Mouse (Mus musculus) kidney, postnatal 4 days (tissue): Measurements from ENCODE around the gene Syce1.

Source experiments
- DNase-seq, 2 experiments: peaks; one replicate each; pipeline ENCODE4 v3.0.0; 2021; ENCODE audit warnings: mixed read lengths in 2 of 2

Syce1 gene

DNA sequence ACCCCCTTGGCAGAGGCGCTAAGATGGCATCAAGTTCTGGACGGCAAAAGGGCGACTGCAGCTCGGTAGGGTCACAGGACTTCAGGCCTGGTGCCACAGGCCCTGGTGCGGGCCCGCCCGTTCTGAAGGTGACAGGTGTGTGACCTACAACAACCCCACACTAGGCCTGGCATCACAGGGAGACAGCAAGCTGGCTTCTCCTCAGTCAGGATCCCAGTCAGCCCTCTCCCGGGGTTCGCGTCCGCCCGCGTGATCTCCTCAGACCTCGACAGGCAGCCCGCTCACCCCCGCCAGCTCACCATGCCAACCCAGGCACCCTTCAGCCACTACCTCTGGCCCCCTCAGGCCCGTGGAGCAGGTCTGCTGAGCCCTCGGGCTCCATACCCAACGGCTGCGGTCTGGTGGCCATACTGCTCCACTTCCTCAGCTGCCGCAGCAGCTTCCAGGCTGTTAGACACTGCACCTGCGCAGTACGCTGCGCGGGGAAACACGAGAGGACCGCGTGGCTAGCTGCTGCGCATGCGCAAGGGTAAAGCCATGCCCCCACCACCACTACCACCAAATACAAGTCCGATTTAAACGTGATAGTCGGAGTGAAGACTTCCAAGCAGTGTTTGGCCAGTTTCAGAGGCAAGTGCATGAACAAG lies at the start of gene Syce1:
Gene Syce1 (minus strand): TSS at position 447 of the 647 bp plus-strand sequence.
- no peak for DNase-seq

DNA sequence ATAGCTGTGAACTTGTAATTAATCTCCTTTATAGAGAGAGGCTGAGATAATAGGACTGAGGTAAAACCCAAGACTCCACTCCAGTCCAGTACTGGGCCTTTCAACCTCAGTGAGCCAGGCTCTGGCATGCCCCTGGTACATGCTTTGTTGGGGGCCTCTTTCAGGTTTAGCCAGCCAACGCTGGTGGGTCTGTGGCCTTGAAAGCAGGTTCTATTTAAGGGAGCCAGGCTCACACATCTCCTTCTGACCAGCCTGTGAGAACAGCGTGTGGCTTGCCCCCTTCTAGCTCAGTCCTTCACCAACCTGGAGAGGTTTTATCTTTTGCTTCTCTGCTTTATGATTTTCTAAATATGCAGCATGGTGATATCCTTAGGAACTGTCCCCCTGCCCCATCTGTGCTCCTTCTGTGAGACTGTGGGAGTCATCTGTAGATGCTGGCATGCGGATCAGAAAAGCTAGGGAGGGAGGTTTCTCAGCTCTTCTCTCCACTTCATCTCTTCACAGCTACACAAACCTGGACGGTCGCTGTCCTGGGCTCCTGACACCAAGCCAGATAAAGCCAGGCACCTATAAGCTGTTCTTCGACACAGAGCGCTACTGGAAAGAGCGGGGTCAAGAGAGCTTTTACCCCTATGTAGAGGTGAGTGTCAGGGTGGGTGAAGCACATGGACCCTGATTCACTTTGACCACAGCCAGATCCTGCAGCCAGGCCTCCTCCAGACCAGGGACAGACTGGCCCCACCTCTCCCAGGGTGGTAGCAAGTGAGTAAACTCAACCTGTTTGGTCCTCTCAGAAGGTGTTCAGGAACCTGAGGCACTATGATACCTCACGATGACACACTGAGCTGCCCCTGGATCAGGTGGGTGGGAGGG lies 48.8 kb upstream of the Syce1 start:
- DNase-seq = peak in 1 of 2 experiments; percentile 1

DNA sequence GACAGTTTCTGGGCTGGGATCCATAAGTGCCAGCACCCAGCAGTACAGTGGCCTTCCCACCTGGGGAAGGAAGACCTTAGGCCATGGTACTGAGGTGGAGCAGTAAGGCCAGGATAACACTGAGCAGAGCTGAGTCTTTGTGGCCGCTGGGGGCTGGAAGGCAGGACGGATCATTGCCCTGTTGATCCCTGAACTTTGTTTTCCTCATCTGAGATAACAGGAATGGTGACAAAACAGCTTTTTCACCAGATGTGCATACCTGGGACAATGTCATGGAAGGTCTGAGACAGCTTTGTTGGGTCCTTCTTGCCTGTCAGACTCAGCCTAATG lies 48.1 kb upstream of the Syce1 start:
- DNase-seq = no peak

DNA sequence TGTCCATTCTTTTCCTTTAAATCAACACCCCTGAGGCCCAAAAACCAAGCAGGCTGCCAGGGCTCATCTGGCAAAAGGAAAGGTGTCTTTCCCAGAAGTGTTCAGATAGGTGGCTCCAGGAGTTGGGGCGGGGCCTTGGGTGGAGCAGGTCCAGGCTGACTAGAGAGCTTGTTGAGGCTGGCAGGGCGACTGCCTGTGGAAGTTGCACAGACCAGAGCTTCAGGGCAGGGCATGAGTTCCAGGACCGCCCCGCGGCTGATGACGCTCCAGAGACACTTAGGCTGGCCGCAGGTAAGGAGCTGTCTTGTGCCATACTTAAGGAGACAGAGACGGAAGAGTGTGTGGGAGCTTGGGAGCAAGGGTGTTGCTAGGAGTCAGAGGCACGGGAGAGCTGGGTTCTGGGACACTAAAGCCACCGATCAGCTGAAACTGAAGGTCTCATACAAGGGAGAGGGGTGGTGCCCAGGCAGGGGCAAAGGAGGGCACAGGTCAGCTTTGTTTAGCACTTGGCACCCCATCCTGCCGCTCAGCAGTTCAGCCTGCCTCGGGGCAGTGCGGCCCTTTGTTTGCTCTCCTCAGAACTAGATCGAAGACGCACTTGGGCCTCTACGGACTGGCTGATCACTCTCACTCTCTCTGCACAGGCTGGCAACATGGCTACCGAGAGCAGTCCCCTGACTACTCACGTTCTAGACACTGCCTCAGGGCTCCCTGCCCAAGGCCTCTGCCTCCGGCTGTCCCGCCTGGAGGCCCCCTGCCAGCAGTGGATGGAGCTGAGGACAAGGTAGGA lies 47.5 kb upstream of the Syce1 start, which contains the start of gene Urah:
Gene Urah (plus strand): TSS at position 51 of the 790 bp plus-strand sequence.
- DNase-seq = peak in 1 of 2 experiments; percentile 5

DNA sequence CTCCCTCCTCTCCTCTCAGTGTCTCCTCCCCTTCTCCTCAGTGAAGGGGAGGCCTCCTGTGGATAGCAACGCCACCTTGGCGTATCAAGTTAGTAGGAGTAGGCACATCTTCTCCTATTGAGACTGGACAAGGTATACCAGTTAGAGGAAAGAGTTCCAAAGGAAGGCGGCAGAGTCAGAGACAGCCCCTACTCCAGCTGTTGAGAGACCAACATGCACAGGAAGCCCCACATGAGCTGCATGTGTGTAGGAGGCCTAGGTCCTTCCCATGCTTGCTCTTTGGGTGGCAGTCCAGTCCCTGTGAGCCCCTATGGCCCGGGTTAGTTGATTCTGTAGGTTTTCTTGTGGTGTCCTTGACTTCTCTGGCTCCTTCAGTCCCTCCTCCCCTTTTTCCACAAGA lies 45.7 kb upstream of the Syce1 start:
- no peak for DNase-seq

DNA sequence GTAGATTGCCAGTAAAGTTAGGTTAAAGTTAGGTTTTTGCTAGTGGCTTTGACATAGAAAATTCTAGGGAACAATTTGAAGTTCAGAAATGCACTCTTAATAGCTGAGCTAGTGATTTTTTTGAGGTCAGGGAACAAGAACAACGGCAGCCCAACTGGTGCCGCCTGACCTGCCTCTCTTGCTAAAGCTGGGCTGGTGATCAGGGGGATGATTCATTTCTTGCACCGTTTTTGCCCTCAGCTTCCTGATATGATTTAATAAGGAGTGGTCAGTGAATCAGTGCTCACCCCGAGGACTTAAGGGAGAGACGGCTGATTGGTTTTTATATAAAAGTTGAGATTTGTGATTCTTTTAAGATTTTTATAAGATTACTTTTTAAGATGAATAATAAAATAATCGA lies 43.8 kb upstream of the Syce1 start:
- DNase-seq = no peak

DNA sequence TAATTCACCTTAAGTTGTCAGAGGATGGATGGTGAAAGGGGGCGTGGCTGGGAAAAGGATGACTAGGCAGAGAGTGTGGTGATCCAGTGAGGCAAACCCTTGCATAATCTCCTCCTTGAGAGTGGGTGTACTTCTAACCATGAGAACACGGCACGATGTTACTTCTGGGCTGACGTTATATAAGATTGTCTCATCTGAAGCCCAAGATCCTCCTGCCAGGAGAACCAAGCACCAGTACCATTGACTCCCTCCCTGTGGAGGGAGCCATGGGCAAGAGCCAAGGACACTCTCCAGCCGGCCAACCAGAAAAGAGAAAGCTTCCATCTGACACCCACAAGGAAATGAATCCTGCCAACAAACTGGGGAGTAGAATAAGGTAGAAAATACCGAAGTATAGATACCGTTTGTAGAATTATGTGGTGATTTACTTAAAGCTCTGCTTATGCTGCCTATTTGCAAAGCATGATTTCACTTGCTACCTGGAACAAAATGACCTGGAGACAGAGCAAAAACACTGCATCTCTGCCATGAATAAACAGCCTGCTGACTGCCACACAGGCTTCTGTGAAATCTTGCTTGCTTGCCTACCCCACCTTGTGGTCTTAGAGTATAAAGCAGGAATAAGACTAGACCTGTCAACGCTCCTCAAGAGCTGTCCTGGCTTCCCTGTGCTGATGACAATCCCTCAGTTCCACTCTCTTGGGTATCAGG lies 40.7 kb upstream of the Syce1 start:
- peak; percentile 36 to 62 for DNase-seq

DNA sequence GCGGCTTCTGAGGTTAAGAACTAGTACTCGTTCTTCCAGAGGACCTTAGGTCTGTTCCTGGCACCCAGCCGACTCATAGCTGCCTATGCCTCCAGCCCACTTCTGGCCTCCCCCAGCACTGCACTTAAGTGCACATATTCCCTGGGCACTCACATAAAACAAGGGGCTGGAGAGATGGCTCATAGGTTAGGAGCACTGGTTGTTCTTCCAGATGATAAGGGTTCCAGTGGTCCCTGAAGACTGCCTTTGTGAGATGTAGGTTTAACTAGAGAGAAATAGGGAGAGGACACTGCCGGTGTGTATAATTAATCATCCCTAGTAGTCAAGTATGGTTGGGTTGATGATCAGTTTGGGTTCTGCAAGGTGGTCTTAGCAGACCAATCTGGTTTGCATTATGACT lies 35.1 kb upstream of the Syce1 start:
- DNase-seq = no peak

DNA sequence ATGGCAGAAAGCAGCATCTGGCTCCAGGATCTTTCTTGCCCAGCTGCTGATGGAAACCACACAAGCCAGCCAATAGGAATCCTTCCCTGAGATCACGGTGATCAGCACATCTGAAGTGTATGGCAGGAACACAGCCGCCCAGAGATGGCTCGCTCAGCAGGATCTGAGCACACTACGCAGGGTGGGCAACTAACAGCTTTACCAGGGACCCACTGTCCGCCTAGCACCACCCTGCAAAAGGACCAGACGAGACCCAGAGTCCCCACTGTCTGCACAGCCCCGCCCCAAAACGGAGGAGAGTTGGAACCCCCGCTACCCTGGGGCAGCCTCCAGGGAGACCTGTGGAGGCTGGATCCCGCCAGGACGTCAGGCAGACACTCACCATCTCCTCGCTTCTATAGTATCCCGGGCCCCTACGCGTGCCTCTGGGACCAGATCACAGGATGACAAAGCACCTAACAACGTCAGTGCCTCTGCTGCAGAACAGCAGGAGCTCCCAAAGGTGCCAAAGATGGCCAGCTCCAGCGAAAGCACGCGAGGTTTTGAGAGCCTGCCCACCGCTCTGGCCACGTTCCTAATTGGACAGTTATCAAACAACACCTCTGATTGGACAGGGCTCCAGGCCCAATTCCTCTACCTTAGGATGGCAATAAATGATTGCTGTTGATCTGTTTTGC lies 34.1 kb upstream of the Syce1 start, which contains the start of gene Zfp941:
Gene Zfp941 (minus strand): TSS at position 526 of the 677 bp plus-strand sequence.
- peak; percentile 43 to 65 for DNase-seq

DNA sequence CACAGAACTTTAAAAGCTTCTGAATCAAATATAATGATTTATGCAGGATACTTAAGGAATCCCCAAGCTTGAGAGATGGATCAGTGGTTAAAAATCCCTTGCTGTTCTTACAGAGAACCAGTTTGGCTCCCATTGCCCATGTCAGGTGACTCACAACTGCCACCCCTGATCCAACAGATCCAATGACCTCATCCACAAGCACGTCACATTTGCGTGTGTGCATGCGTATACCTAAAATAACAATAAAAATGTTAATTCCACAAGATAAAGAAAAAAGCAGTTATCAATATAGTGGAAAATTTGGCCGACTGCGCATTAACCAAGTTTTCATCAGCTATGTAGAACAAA lies 33.6 kb upstream of the Syce1 start:
- no peak for DNase-seq

DNA sequence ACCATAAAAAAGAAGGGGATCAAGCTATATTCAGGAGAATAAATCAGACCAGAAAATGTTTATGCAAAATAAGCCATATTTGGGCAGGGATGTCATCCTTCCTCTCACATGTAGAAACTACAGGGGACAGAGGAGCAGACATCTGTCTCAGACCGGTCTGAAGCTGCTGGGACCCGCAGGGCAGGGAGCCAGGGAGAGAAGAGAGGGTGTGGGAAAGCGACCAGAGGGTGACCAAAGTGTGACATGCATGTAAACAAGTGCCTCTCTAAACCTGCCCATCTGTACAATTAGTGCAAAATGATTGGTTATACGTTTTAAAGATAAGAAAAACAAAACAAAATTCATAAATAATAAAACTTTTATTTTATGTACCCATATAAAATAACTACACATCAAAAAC lies 32.5 kb upstream of the Syce1 start:
- no peak for DNase-seq

DNA sequence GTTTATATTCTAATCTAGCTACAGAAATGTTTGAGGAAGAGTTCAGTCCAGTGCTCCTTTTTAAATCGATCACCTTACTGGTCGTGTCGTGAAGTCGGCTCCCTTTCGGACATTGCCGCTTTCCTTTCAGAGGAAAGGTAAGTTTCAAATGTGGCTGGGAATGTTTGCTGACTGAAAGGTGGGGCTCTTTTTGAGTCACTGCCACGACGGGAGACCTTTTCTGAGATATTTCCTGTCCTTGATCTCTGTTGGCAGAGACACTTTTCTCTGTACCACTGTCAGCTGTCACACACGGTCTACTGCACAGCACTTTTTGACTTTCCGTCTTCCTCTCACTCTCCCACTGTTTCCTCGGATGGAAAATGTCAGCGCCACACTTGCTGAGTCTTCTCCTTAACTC lies 25.2 kb upstream of the Syce1 start:
- no peak for DNase-seq

DNA sequence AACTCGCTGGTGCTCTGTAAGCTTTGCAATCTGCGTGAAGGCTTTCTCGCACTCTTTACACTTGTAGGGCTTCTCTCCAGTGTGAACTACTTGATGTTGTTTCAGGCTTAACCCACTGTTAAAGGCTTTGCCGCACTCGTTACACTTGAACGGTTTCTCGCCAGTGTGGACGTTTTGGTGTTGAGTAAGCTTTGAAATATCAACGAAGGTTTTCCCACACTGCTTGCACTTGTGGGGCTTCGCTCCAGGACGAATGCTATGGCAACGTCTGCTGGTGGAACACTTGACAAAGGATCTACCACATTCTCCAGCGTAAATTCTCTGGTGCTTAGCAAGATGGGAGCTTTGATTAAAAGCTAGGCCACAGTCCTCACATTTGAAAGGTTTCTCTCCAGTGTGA lies 24.1 kb upstream of the Syce1 start:
- DNase-seq = no peak

DNA sequence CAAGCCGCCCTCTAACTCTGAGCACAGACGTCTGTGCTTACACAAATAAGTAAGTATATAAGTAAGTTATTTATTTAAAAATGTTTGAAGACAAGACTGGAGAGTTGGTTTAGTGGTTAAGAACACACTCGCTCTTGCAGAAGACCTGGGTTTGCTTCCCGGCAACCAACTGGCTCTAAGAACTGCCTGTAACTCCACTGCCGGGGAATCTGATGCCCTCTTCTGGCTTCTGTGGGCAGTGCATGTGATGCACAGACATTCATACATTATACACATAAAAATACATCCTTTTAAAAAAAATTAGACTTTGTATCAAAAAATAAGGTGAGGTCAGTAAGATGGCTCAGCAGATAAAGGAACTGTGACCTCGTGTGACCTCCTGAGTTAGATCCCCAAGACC lies 22.8 kb upstream of the Syce1 start:
- DNase-seq = no peak

DNA sequence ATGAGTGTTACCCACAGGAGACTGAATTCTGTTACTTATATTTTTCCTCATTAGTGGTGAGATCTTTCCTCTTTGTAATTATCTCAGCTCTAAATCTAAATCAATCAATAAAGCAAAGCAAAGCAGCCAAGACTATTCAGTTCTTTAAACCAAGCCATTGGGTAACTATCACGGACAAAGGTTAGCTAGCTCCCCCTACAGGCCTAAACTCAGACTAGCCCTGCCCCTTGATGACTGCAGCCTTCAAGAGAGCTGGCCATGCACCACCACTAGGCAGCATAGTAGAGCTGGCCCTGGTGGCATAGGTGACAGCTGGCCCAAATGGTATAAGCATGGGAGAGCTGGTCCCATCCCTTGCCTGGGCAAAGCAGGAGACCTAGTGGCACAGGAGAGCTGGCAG lies 18.1 kb upstream of the Syce1 start:
- peak; percentile 50 to 64 for DNase-seq

DNA sequence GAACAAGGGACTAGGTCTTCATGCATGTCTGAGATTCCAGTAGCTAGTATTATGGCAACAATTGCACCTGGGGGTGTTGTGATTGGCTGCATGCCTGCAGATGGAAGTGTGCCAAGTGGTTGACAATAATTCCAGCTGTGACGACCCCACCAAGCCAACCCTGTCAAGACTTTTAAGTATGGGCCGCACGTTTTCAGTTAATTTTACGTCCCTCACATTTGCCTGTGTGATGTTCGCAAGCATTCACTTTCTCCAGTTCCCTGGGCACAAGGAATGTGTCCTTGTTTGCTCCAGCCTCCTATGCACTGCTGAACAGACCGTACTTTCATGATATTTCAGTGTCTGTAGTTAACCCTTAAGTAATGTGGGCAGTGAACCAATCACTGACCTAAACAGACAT lies 15.0 kb upstream of the Syce1 start:
- peak; percentile 58 to 67 for DNase-seq

DNA sequence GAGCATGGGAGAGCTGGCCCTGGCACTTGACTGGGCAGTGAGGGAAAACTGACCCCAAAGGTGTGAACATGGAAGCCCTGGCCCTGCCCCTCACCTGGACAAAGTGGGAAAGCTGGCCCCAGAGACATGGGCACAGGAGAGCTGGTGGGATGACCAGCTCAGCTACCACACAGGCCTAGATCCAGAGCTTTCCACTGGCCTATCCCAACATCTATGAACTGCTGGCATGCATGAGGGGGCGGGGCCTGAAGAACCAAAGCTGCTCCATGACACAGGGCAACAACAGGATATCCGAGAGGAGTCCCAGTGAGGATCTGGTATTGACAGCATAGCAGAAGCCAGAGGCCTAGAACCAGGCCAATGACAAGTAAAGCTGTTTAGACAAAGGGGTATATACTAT lies 10.6 kb upstream of the Syce1 start:
- no peak for DNase-seq

DNA sequence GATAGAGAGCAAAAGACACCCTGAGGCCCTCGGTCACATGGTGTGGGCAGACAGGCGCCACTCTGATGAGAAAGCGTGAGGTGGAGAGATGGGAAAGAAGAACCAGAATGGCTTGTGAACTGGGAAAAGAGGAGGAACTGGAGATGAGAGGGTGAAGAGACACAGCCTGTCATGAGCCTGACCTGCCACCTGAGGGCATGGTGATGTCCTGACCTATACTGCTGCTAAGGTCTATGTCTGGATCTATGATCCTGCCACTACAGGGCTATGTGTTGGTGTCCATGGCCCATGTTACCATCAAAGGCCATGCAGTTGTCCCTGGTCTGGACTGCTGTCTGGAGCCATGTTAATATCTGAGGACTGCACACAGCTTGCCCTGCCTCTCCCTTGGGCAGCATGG lies 10.0 kb upstream of the Syce1 start:
- DNase-seq = no peak

DNA sequence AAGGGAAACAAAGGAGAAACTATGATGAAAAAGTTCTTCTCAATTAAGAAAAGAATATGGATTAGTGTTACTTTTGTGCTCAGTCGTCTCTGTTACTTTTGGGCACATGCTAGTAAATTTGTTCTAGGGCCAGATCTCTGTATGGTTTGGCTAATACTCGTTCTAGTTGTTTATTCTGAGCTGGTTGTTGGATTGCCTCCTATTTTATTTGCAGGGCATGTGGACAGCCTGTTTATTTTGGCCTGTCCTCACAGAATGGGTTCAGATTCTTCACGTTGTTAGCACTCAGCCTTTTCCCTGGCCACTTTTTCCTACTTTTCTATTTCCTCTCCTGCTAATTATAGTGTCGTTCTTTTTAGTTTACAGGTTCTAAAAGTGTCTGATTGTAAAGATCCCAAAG lies 5.9 kb upstream of the Syce1 start:
- no peak for DNase-seq

DNA sequence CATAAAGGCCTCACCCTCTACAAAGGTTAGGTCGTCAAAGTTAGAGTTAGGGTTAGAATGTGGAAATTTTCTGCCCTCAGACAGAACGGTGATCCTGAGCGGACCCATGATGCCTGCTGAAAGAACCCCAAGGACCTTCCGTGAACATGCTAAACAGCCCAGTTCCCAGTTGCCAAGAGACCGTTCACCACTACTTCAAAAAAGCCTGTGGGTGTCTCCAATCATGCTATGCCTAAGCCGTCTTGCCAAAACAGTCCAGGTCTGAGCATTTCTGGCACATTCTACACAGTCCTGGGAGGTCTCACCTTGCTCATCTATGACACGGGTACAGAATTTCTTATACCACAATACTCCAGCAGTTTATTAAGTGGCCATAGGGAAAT lies 392 bp upstream of the Syce1 start:
- no peak for DNase-seq

DNA sequence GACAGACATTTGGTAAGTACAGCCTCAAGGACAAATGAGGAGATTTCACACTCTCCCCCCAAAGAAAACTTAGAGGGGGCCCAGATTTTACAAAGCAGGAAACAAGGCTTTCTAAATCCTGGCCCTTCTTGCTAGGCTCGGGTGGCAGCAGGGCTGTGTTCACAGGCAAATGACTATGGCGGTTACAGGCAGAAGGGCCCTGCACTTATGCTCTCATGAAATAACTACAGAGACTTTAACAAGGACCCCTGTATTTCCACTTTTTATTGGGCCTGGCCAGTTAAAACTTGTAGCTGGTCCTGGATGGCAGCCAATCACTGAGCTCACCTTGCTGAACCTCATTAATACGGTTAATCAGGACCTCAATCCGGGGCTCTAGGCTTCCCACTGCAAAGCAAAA lies 7.1 kb downstream of the Syce1 start:
- DNase-seq = no peak
